Mouse (Mus musculus): Measurements from ENCODE around the gene Srgn. TPM values are rescaled to one million over a fixed set of nuclear protein-coding genes. Genes with fewer than 3 reads are reported as not detected.
"Not testable (repeated sequence)": the region's sequence is repeated elsewhere in the genome, so short reads cannot be mapped to it uniquely, and the experiment has no call there.

Gene Srgn
- polyA plus RNA-seq, 1 experiment from 2014 or later = 4.1 TPM

- Histone ChIP-seq H3K4me3 (no peak overlapping the region), H3K4me1 (no peaks in the 10 kb centered on the region), H3K36me3 (no peaks in the 10 kb centered on the region), H3K9me3 (no peaks in the 10 kb centered on the region), H3K27me3 (ENCODE audit: insufficient read depth, poor library complexity, severe bottlenecking) (no peaks in the 10 kb centered on the region), H3K27ac (no peak overlapping the region)
- WGBS = 23% methylated on average over 15 of the region's 15 CpGs
- peak; percentile 82 for DNase-seq (ENCODE audit: low spot score)
Measured at GRCm38 (mm10) chr10:62500088-62500915, 26.9 kb downstream of the Srgn start.

GRCm38 (mm10) chr10:62491681-62492080 is 35.6 kb downstream of the Srgn start:
- not testable (repeated sequence) for H3K27me3 ChIP-seq (ENCODE audit: insufficient read depth, poor library complexity, severe bottlenecking); DNase-seq (ENCODE audit: low spot score); H3K9me3 ChIP-seq; H3K4me3 ChIP-seq; H3K4me1 ChIP-seq; H3K27ac ChIP-seq; H3K36me3 ChIP-seq
- 73% methylated on average over 3 of the region's 3 CpGs for WGBS

GRCm38 (mm10) chr10:62488266-62488665 is 39.0 kb downstream of the Srgn start:
- no peak for DNase-seq (ENCODE audit: low spot score)
- Histone ChIP-seq H3K36me3 (no peaks in the 10 kb centered on the region), H3K4me1 (no peaks in the 10 kb centered on the region), H3K27me3 (ENCODE audit: insufficient read depth, poor library complexity, severe bottlenecking) (no peaks in the 10 kb centered on the region), H3K27ac (no peak overlapping the region), H3K9me3 (no peaks in the 10 kb centered on the region), H3K4me3 (no peak overlapping the region)
- WGBS = 23% methylated on average over 1 of the region's 1 CpGs

GRCm38 (mm10) chr10:62486618-62487415 is 40.4 kb downstream of the Srgn start, which contains the start of gene Vps26a:
Gene Vps26a, minus strand, starts transcription at chr10:62486805.
- WGBS = under 1% methylated on average over 59 of the region's 59 CpGs
- Histone ChIP-seq H3K27ac (peak within 1 kb of the TSS; percentile 90), H3K9me3 (no peaks in the 10 kb centered on the region), H3K4me1 (no peaks in the 10 kb centered on the region), H3K36me3 (no peaks in the 10 kb centered on the region), H3K4me3 (peak within 1 kb of the TSS; percentile 90), H3K27me3 (ENCODE audit: insufficient read depth, poor library complexity, severe bottlenecking) (no peaks in the 10 kb centered on the region)
- DNase-seq (ENCODE audit: low spot score) = peak; percentile 100

GRCm38 (mm10) chr10:62485878-62486582 is 41.2 kb downstream of the Srgn start:
- Histone ChIP-seq H3K9me3 (no peaks in the 10 kb centered on the region), H3K4me1 (no peaks in the 10 kb centered on the region), H3K4me3 (peak overlapping the region; percentile 90), H3K27me3 (ENCODE audit: insufficient read depth, poor library complexity, severe bottlenecking) (no peaks in the 10 kb centered on the region), H3K36me3 (no peaks in the 10 kb centered on the region), H3K27ac (peak overlapping the region; percentile 90)
- under 1% methylated on average over 48 of the region's 48 CpGs for WGBS
- DNase-seq (ENCODE audit: low spot score) = no peak

- WGBS = 72% methylated on average over 7 of the region's 7 CpGs
- Histone ChIP-seq H3K27me3 (ENCODE audit: insufficient read depth, poor library complexity, severe bottlenecking) (no peaks in the 10 kb centered on the region), H3K27ac (no peak overlapping the region), H3K4me1 (no peaks in the 10 kb centered on the region), H3K36me3 (peaks cover 8% of the 10 kb centered on the region; the same call in 1 of the 2 replicates), H3K4me3 (no peak overlapping the region), H3K9me3 (no peaks in the 10 kb centered on the region)
- no peak for DNase-seq (ENCODE audit: low spot score)
Measured at GRCm38 (mm10) chr10:62481108-62481852, 46.0 kb downstream of the Srgn start.

GRCm38 (mm10) chr10:62476980-62477379 is 50.3 kb downstream of the Srgn start:
- no peaks in the 10 kb centered on the region for H3K9me3 ChIP-seq
- no peaks in the 10 kb centered on the region for H3K27me3 ChIP-seq (ENCODE audit: insufficient read depth, poor library complexity, severe bottlenecking)
- DNase-seq (ENCODE audit: low spot score) = no peak
- H3K4me1 ChIP-seq = no peaks in the 10 kb centered on the region
- H3K4me3 ChIP-seq = no peak overlapping the region
- 78% methylated on average over 2 of the region's 2 CpGs for whole genome bisulfite sequencing
- H3K27ac ChIP-seq = no peak overlapping the region
- peaks cover 8% of the 10 kb centered on the region; the same call in 1 of the 2 replicates for H3K36me3 ChIP-seq

- Histone ChIP-seq H3K9me3 (no peaks in the 10 kb centered on the region), H3K27ac (no peak overlapping the region), H3K27me3 (ENCODE audit: insufficient read depth, poor library complexity, severe bottlenecking) (no peaks in the 10 kb centered on the region), H3K36me3 (peaks cover 8% of the 10 kb centered on the region; the same call in 1 of the 2 replicates), H3K4me3 (no peak overlapping the region), H3K4me1 (no peaks in the 10 kb centered on the region)
- DNase-seq (ENCODE audit: low spot score) = no peak
- WGBS = 90% methylated on average over 10 of the region's 10 CpGs
Measured at GRCm38 (mm10) chr10:62474944-62475343, 52.3 kb downstream of the Srgn start.

- Histone ChIP-seq H3K27me3 (ENCODE audit: insufficient read depth, poor library complexity, severe bottlenecking) (no peaks in the 10 kb centered on the region), H3K4me1 (no peaks in the 10 kb centered on the region), H3K27ac (no peak overlapping the region), H3K4me3 (no peak overlapping the region), H3K36me3 (peaks cover 3% of the 10 kb centered on the region; the same call in 1 of the 2 replicates), H3K9me3 (no peaks in the 10 kb centered on the region)
- WGBS = 55% methylated on average over 5 of the region's 5 CpGs
- no peak for DNase-seq (ENCODE audit: low spot score)
Measured at GRCm38 (mm10) chr10:62471105-62471504, 56.1 kb downstream of the Srgn start.

- WGBS = 92% methylated on average over 4 of the region's 4 CpGs
- no peaks in the 10 kb centered on the region for H3K4me1 ChIP-seq
- no peaks in the 10 kb centered on the region for H3K9me3 ChIP-seq
- no peak overlapping the region for H3K27ac ChIP-seq
- peaks cover 3% of the 10 kb centered on the region; the same call in 1 of the 2 replicates for H3K36me3 ChIP-seq
- no peak for DNase-seq (ENCODE audit: low spot score)
- no peak overlapping the region for H3K4me3 ChIP-seq
- H3K27me3 ChIP-seq (ENCODE audit: insufficient read depth, poor library complexity, severe bottlenecking) = no peaks in the 10 kb centered on the region
Measured at GRCm38 (mm10) chr10:62469736-62470135, 57.5 kb downstream of the Srgn start.

- Histone ChIP-seq H3K36me3 (peaks cover 59% of the 10 kb centered on the region), H3K9me3 (no peaks in the 10 kb centered on the region), H3K27ac (no peak overlapping the region), H3K4me3 (no peak overlapping the region), H3K4me1 (no peaks in the 10 kb centered on the region), H3K27me3 (ENCODE audit: insufficient read depth, poor library complexity, severe bottlenecking) (no peaks in the 10 kb centered on the region)
- DNase-seq (ENCODE audit: low spot score) = no peak
Measured at GRCm38 (mm10) chr10:62461321-62461720, 65.9 kb downstream of the Srgn start.

GRCm38 (mm10) chr10:62452001-62452400 is 75.2 kb downstream of the Srgn start:
- Histone ChIP-seq H3K4me1 (peaks cover 12% of the 10 kb centered on the region), H3K36me3 (peaks cover 22% of the 10 kb centered on the region)
- not testable (repeated sequence) for DNase-seq (ENCODE audit: low spot score); H3K27me3 ChIP-seq (ENCODE audit: insufficient read depth, poor library complexity, severe bottlenecking); H3K4me3 ChIP-seq; H3K9me3 ChIP-seq; H3K27ac ChIP-seq
- WGBS = 63% methylated on average over 11 of the region's 11 CpGs

Measured in heart, embryonic 10.5 days (tissue).